8 mouse cellular contexts compared by ENCODE assay signal in genomic region chr1:184733300-184734066, GRCm38 (mm10). TPM values are rescaled to one million over a fixed set of nuclear protein-coding genes. Genes with fewer than 3 reads are reported as not detected.
A peak's percentile ranks its signal among the peaks of the same experiment; 100 is the strongest.
DNase-seq lines count a peak whose midpoint lies in the region; ATAC-seq and TF ChIP-seq lines count a peak whose summit lies in the region.

No protein-coding gene starts in this region.

- H3K4me1 ChIP-seq in CH12.LX (ENCODE audit: control insufficient read depth in 1 of 2, insufficient read depth in 2 of 2) = peaks cover 4 to 53% of the 10 kb centered on the region in 2 experiments; a peak in 3 of 4 replicates
- peaks cover 2 to 29% of the 10 kb centered on the region in 2 experiments; a peak in 3 of 4 replicates for H3K4me1 ChIP-seq in heart, embryonic 14.5 days (ENCODE audit: control insufficient read depth in 2 of 2, insufficient read depth in 2 of 2, low read length in 2 of 2)
- H3K4me1 ChIP-seq in limb, embryonic 14.5 days (ENCODE audit: control insufficient read depth, insufficient read depth, low read length) = peaks cover 9% of the 10 kb centered on the region; the same call in 1 of the 2 replicates
- H3K4me1 ChIP-seq in midbrain, embryonic 12.5 days = peaks cover 11% of the 10 kb centered on the region

- H3K9ac ChIP-seq in CH12.LX (ENCODE audit: insufficient read depth, low read depth) = no peak overlapping the region
- no peak overlapping the region for H3K9ac ChIP-seq in heart, embryonic 14.5 days (ENCODE audit: low read length)
- no peak overlapping the region for H3K9ac ChIP-seq in limb, embryonic 14.5 days (ENCODE audit: low read depth, low read length, severe bottlenecking)
- no peak overlapping the region for H3K9ac ChIP-seq in midbrain, embryonic 12.5 days (replicated peaks)

- WGBS in heart, embryonic 14.5 days = 4% methylated on average over 28 of the region's 28 CpGs
- WGBS in limb, embryonic 14.5 days = 4% methylated on average over 28 of the region's 28 CpGs
- WGBS in midbrain, embryonic 12.5 days = 1% methylated on average over 28 of the region's 28 CpGs

- dilution Hi-C loops in CH12.LX (cut with MboI; ENCODE audit: extremely low pct_ligation_motif_present, extremely low pct_unique_long_range_greater_than_20kb, low sequenced_read_pairs) = no loop called here

- H3K4me2 ChIP-seq in CH12.LX (ENCODE audit: insufficient read depth, low read depth, poor library complexity, severe bottlenecking) = peak overlapping the region; percentile 81
- peak overlapping the region; percentile 95 for H3K4me2 ChIP-seq in heart, embryonic 14.5 days (ENCODE audit: low read length)
- H3K4me2 ChIP-seq in limb, embryonic 14.5 days (replicated peaks; ENCODE audit: low read depth, low read length, severe bottlenecking) = peak overlapping the region; percentile 93
- H3K4me2 ChIP-seq in midbrain, embryonic 12.5 days (replicated peaks) = peak overlapping the region; percentile 90; the same call in 1 of the 2 replicates

- in situ Hi-C loops in CH12.LX (cut with MboI; ENCODE audit: low pct_ligation_motif_present, low pct_unique_long_range_greater_than_20kb, low sequenced_read_pairs) = loop anchor here (10.0 kb wide), 2 partner anchors 269 to 469 kb away; no protein-coding TSS in a partner anchor

- no peak for ATAC-seq in heart, embryonic 14.5 days (ENCODE audit: insufficient number of reproducible peaks, insufficient read depth, low FRiP score, low read depth)
- no peak for ATAC-seq in limb, embryonic 14.5 days (ENCODE audit: low FRiP score, low read depth)
- ATAC-seq in midbrain, embryonic 12.5 days (ENCODE audit: low FRiP score, low read depth) = no peak

- no peak for TF ChIP-seq CTCF in CH12.LX (conservative IDR thresholded peaks at IDR 0.05 in 1 of 2, IDR thresholded peaks at IDR 0.05 in 1 of 2; ENCODE audit: low read depth in 2 of 2, low read length in 2 of 2)

- peaks cover 43% of the 10 kb centered on the region for H3K27me3 ChIP-seq in CH12.LX (replicated peaks)
- peaks cover 72% of the 10 kb centered on the region for H3K27me3 ChIP-seq in heart, embryonic 14.5 days (ENCODE audit: control insufficient read depth, insufficient read depth, low read length)
- H3K27me3 ChIP-seq in limb, embryonic 14.5 days (ENCODE audit: control insufficient read depth, insufficient read depth, low read length) = peaks cover 75% of the 10 kb centered on the region
- peaks cover 96% of the 10 kb centered on the region for H3K27me3 ChIP-seq in midbrain, embryonic 12.5 days

- H3K9me3 ChIP-seq in CH12.LX (replicated peaks; ENCODE audit: low read length) = no peaks in the 10 kb centered on the region
- H3K9me3 ChIP-seq in heart, embryonic 14.5 days (ENCODE audit: control insufficient read depth, low read length) = no peaks in the 10 kb centered on the region
- no peaks in the 10 kb centered on the region for H3K9me3 ChIP-seq in limb, embryonic 14.5 days (ENCODE audit: control insufficient read depth, low read length)
- H3K9me3 ChIP-seq in midbrain, embryonic 12.5 days = no peaks in the 10 kb centered on the region

- H3K36me3 ChIP-seq in CH12.LX (replicated peaks in 1 of 2; ENCODE audit: control insufficient read depth in 1 of 2, insufficient read depth in 1 of 2, low read length in 1 of 2) = peaks cover 0 to 4% of the 10 kb centered on the region in 2 experiments
- H3K36me3 ChIP-seq in heart, embryonic 14.5 days (ENCODE audit: control insufficient read depth, insufficient read depth, low read length) = no peaks in the 10 kb centered on the region
- H3K36me3 ChIP-seq in limb, embryonic 14.5 days (ENCODE audit: control insufficient read depth, insufficient read depth, low read length) = no peaks in the 10 kb centered on the region; the same call in 1 of the 2 replicates
- no peaks in the 10 kb centered on the region for H3K36me3 ChIP-seq in midbrain, embryonic 12.5 days

- TF ChIP-seq EP300 in CH12.LX (IDR thresholded peaks at IDR 0.05; ENCODE audit: low read length) = no peak

- TF ChIP-seq POLR2A in CH12.LX (IDR thresholded peaks at IDR 0.05; ENCODE audit: low read depth, low read length) = no peak
- TF ChIP-seq POLR2A in limb, embryonic 14.5 days (IDR thresholded peaks at IDR 0.05; ENCODE audit: borderline replicate concordance, extremely low read depth, insufficient read depth, insufficient read length) = no peak

- no peak overlapping the region for H3K4me3 ChIP-seq in CH12.LX (replicated peaks in 1 of 3; ENCODE audit: low read depth in 2 of 3, low read length in 2 of 3, poor library complexity in 1 of 3)
- peak overlapping the region in 1 of 2 experiments; percentile 68; a peak in 2 of 4 replicates for H3K4me3 ChIP-seq in heart, embryonic 14.5 days (ENCODE audit: control insufficient read depth in 1 of 2, insufficient read depth in 1 of 2, low read depth in 1 of 2, low read length in 2 of 2)
- peak overlapping the region; percentile 60 for H3K4me3 ChIP-seq in limb, embryonic 14.5 days (replicated peaks; ENCODE audit: low read length)
- peak overlapping the region; percentile 35 for H3K4me3 ChIP-seq in midbrain, embryonic 12.5 days

- H3K27ac ChIP-seq in CH12.LX (ENCODE audit: insufficient read depth, low read depth) = no peak overlapping the region
- H3K27ac ChIP-seq in heart, embryonic 14.5 days (replicated peaks in 1 of 2; ENCODE audit: control insufficient read depth in 1 of 2, insufficient read depth in 1 of 2, low read depth in 2 of 2, low read length in 2 of 2) = no peak overlapping the region
- no peak overlapping the region for H3K27ac ChIP-seq in limb, embryonic 14.5 days (replicated peaks; ENCODE audit: low read depth, low read length)
- H3K27ac ChIP-seq in midbrain, embryonic 12.5 days (replicated peaks) = no peak overlapping the region

- no peak for DNase-seq in CH12.LX (ENCODE audit: extremely low read depth)
- peak; percentile 38 for DNase-seq in MN1 (ENCODE audit: low spot score)
- DNase-seq in limb, embryonic 14.5 days (ENCODE audit: low spot score) = no peak
- no peak for DNase-seq in right cerebral cortex, postnatal 25 days
- no peak for DNase-seq in right cerebral cortex, postnatal 36 days (ENCODE audit: low spot score in 2 of 2)
- DNase-seq in right cerebral cortex, adult 18-20 months = no peak

- H3K79me2 ChIP-seq in CH12.LX (replicated peaks; ENCODE audit: control insufficient read depth, extremely low read depth, insufficient read depth, poor library complexity, severe bottlenecking) = no peaks in the 10 kb centered on the region

- no peak for TF ChIP-seq RAD21 in CH12.LX (IDR thresholded peaks at IDR 0.05; ENCODE audit: low read depth, low read length)

TF ChIP-seq in CH12.LX, 34 proteins besides CTCF, POLR2A, EP300 and RAD21:
- TF ChIP-seq ZKSCAN1 (IDR thresholded peaks at IDR 0.05; ENCODE audit: borderline replicate concordance, low read depth, low read length) (no peak), MAX (IDR thresholded peaks at IDR 0.05; ENCODE audit: low read length) (no peak), NELFE (IDR thresholded peaks at IDR 0.05; ENCODE audit: low read depth, low read length) (no peak), GABPA (IDR thresholded peaks at IDR 0.05; ENCODE audit: insufficient replicate concordance, low read depth, low read length) (no peak), USF1 (IDR thresholded peaks at IDR 0.05; ENCODE audit: low read depth, low read length) (peak; percentile 45), BHLHE40 (IDR thresholded peaks at IDR 0.05; ENCODE audit: low read depth, low read length) (peak; percentile 78), E2F4 (IDR thresholded peaks at IDR 0.05; ENCODE audit: insufficient replicate concordance, low read depth, low read length) (no peak), MYC (IDR thresholded peaks at IDR 0.05; ENCODE audit: low read depth, low read length) (no peak), NRF1 (IDR thresholded peaks at IDR 0.05; ENCODE audit: low read depth, low read length) (no peak), TBP (conservative IDR thresholded peaks at IDR 0.05; ENCODE audit: low read depth, low read length) (no peak)

RNA-seq across cellular contexts. Expression of gene Hlx, which starts 1.1 kb away (rescaled TPM):
- total RNA-seq in CH12.LX (2012; rRNA removed) (0.64 and 0.80 TPM in 2 replicates), CH12.LX (2014; rRNA removed) (0.34 and 0.38 TPM in 2 replicates)
- polyA plus RNA-seq in CH12.LX (2012; ENCODE audit: insufficient read length, low read depth) = 1.1 and 2.4 TPM in 2 replicates
- polyA plus RNA-seq in heart, embryonic 14.5 days (2014; fragmentation: Nextera tagmentation; extraction: Ambion mirVana) = 7.1 and 7.7 TPM in 2 replicates
- 16.2 and 24.4 TPM in 2 replicates for polyA plus RNA-seq in limb, embryonic 14.5 days (2012; rRNA removed)
- 21.8 and 23.7 TPM in 2 replicates for polyA plus RNA-seq in limb, embryonic 14.5 days (2014; fragmentation: Nextera tagmentation; extraction: Ambion mirVana)
- 3.5 and 5.1 TPM in 2 replicates for polyA plus RNA-seq in midbrain, embryonic 12.5 days (2016; fragmentation: Nextera tagmentation; extraction: Ambion mirVana)

Comparison
In these comparisons a context has a peak if more than half of its experiments do, and no peak if none do; other contexts are left out.
1. H3K4me3 ChIP-seq: peak in limb, embryonic 14.5 days (single experiment) and midbrain, embryonic 12.5 days (single experiment); none in CH12.LX (0 of 3).
2. Peak in every context shown above with its lines, with median percentiles within 50 percentile points of each other: H3K4me2 ChIP-seq.